Mouse (Mus musculus) thymus, adult 2 months (tissue): Measurements from ENCODE around the gene Armc10.

Experiments used
- CTCF ChIP-seq: fragments of 200-500 bp; IDR thresholded peaks from 2 replicates; pipeline ENCODE4 v1.5.1; 2012; ENCODE audit warnings: mild to moderate bottlenecking, control low read depth, low read length, moderate library complexity, borderline replicate concordance; ENCODE audit not compliant: control insufficient read depth, poor library complexity, insufficient read depth; ENCODE audit errors: extremely low read depth
- POLR2A ChIP-seq: fragments of 200-500 bp; IDR thresholded peaks from 2 replicates; pipeline ENCODE4 v1.6.1; 2012; ENCODE audit warnings: mild to moderate bottlenecking, low read length, control low read depth, moderate library complexity; ENCODE audit not compliant: control insufficient read depth, poor library complexity, insufficient read depth; ENCODE audit errors: extremely low read depth

DNA sequence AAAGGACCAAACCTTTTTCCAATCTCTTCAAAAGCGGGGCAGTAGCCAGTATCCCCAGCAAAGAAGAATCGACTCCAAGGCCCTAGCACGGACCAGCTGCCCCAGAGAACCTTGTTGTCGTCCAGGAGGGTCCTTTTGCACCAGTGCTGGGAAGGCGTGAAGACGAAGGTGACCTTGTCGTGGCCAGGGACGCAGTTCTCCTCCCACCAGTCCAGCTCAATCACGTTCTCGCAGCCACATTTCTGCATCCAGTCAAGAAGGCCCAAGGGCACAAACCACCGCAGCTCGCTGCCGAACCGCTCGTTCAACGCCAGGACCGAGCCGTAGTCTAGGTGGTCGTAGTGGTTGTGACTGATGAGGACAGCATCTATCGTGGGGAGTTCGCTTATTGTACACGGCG, 29.9 kb downstream of the Armc10 start:
- TF ChIP-seq CTCF (no peak), POLR2A (no peak)
